Mouse (Mus musculus): ENCODE data around the gene Adgrf3. TPM values are rescaled to one million over a fixed set of nuclear protein-coding genes. Genes with fewer than 3 reads are reported as not detected.

Gene Adgrf3
- total RNA-seq, 2 experiments from 2014 or later: 0.08 TPM; not detected in 1

DNA sequence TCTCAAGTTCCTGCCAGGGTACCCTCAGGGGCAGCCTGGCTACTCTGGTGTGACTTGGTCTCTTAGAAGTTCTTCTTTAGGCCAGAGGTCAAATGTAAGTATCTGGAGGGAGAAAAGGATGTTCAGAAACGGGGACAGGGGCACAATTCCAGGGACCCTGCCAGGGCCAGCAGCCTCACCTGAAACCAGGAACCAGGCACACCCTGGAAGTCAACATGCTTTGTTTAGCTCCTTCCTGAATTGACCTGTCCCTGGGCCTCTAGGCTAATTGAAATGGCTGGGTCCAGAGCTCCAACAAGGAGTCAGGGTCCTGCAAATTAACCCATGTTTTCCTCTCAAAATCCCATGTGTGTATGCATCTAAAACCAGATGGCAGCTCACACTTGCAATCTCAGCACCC lies 1.1 kb downstream of the Adgrf3 start:
- DNase-seq: no peak

DNA sequence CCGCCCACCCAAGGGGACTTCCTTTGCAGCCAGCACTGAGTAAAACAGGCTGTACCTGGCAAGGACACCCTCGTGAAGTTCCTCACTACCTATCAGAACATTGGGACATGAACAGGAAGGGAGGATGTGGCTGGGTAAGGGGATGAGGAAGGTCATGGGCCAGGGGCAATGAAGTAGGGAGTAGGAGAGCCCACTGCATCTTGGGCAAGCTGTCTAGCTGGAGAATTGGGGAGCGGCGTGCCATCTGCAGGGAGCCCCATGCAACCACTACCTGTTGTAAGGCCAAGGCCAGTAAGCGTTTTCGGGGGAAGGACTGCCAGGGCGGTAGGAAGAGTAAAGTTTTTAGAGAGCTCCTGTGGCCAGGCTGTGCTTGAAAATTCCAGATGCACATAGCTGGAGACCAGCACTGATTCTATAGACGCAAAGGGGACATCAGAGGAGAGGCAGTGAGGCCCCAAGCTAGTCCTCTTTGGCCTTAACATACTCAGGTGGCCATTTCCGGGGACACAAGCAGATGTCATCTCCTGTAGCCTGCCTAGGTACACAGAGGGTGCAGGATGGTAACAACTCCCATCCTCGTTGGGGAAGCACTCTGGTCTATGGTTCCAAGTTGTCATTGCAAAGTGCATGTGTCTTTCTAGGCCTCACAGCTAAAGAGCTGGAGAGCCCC lies 2.2 kb downstream of the Adgrf3 start:
- intact Hi-C loops (cut with DNase I): no loop called here
- DNase-seq: no peak

More for the DNA sequence above, 1.1 kb downstream of the Adgrf3 start:
- intact Hi-C loops (cut with DNase I): no loop called here

DNA sequence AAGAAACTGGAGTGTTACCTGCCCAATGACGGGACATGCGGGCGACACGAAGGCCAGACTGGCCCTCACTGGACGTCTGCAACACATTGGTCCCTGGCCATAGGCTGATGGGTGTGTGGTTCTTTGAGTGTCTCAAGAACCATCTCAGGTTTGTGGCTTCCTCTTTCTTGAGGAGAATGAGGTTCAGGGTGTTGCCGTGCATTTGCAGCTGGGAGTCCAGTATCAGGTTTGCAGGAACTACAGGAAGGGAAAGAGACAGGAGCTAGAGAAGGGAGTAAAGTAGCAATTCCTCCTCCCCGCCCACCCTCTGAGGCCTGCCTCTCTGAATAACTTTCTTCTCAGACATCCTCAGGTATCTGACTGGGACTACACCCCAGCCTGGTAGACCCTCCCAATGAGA lies 3.3 kb downstream of the Adgrf3 start:
- intact Hi-C loops (cut with DNase I): no loop called here

DNA sequence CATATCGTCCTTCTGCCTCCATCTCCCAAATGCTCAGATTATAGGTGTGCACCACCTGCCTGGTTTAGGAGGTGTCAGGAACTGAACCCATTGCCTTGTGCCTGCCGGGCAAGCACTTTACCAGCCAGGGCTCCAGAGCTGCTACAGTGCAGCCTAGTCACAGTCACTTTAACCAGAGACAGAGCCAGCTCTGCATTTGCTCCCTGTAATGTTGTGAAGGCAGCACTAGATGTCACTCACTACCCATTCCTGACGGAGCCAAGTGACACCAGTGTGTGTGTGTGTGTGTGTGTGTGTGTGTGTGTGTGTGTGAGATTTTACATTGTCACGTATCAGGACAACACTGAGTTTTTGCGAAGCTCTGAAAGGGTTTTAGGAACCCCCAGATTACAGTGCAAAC lies 4.0 kb downstream of the Adgrf3 start:
- intact Hi-C loops (cut with DNase I): no loop called here
- peak in 1 of 2 experiments; percentile 15 for DNase-seq

More for the DNA sequence above, 3.3 kb downstream of the Adgrf3 start:
- DNase-seq: no peak

DNA sequence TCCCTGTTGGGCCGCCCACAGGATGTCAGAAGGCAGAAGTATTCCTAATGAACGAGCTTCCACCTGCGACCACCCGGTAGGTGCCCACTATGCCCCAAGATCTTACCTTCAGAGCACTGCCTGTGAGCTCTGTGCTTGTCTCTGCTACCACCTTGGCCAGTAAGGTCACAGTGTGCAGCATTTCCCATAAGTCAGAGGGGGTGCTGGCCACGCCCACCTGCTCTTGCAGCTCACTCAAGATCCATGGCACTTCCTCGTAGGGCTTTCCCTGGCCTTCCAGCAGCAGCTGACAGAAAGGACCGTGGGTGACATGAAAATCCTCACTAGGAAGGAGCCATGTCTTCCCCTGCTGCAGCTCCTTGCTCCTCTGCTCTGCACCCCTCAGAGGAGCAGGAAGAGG lies 7.3 kb downstream of the Adgrf3 start:
- intact Hi-C loops (cut with DNase I): no loop called here
- no peak for DNase-seq

DNA sequence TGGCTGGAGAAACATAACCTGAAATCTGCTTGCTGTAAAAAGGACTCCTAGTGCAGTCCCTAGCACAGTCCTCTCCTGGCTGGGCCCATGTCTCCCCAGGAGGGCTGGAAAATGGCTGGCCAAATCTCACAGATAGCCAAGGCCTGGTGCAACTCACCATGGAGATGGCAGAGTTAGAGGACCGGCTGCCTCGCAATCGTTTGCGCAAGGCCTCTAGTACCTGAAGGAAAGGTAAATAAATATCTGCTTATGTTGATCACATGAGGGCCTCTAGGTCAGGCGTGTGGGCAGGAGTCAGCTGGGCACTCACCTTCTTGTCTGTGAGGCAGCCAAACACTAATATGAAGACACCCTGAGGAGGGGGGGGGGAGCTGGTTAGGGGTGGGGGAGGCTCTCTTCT lies 10.2 kb downstream of the Adgrf3 start:
- intact Hi-C loops (cut with DNase I): no loop called here
- DNase-seq: no peak

DNA sequence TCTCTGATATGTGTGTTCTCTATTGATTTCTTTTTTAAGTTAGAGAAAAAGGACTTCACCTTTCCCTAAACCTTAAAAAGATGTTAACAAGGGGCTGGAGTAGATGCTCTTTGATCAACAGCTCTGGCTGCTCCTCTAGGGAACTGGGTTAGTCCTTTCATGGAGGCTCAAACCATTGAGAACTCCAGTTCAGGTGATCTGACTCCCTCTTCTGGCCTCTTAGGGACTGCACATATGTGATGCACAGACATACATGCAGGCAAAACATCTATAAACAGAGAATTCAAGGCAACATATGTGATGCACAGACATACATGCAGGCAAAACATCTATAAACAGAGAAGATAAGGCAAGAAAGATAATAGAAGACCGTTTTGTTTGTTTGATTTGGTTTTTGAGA lies 13.1 kb downstream of the Adgrf3 start:
- no peak for DNase-seq
- intact Hi-C loops (cut with DNase I): no loop called here

DNA sequence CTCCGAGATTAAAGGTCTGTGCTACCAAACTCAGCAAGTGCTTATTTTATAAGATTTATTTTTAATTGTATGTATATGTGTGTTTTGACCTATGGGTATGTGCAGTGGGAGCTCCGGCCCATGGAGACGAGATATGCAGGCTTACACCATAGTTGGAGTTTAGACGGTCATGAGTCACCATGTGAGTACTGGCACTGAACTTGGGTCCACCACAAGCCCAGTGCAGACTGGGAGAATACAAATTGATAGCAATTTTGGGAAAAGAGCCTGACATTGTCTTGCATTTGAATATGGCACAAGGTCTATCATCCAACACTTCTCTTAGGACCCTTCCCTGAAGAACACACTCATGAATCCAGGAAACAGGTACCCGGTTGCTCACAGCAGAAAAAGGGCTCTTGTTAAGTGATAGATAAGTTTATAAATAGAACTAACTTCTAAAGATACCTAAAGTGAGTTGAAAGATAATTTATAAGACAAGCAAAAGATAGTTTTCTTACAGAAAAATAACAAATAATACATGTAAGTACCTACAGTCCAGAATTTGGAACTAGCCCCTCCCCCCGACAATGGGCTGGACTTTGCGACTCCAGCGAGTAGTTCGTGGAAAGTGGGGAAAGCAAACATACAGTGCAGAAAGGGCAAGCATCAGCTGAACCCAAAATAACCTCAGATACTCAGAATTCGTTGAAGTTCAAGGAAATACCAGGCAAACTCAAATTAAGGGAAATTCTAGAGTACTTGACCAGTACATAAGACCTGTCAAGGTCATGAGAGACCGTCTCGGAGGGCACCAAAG lies 17.6 kb downstream of the Adgrf3 start:
- intact Hi-C loops (cut with DNase I): no loop called here
- no peak for DNase-seq

DNA sequence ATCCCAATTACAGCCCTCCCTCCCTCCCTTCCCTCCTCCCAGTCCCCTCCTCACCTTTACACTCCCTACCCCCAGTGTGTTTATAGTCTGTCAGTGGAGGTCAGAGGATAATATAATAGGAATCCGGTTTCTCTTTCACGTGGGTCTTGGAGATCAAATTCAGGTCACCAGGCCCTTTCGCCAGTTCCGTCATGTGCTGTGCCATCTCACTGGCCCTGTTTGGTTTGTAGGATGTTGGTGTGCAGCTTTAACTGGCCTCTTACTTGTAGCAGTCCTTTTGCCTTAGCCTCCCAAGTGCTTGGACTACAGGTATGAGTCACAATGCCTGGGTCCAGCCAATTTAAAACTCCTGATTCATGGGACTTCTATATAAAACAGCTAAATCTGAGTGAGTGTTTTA lies 29.7 kb downstream of the Adgrf3 start:
- no peak for DNase-seq
- intact Hi-C loops (cut with DNase I): loop anchor here (5.0 kb wide), 1 partner anchor 49 kb away; no protein-coding TSS in a partner anchor

DNA sequence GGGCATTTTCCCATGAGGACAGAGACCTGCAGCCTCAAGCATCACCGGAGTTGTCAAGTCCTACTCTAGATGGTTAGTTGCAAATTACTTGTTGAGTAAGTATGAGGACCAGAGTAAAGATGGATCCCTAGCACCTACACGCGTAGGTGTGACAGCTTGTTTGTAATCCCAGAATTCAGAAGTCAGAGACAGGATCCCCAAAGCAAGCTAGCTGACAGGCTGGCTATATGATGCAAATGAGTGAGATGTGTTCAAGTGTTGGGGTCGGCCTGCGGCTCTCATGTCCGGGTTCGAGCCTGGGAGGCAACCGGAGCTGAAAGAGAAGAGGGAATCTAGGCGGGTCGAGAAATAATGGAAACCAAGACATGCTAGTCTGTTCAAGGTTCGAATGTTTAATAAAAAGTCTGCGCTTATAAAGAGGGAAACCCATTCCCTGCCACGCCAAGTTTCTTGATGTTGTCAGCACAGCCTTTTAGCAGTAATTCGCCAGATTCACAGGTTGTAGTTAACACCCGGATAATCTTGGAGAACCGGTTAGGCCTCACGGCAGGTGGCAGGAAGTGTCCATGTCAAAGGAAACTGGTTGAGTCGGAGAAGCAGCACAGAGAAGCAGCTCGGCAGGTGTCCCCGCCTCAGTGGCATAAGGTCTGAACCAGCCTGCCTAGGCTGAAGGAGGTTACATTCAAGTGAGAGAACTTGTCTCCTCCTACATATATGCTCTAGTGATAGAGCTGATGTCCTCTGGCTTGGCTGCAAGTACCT lies 32.4 kb downstream of the Adgrf3 start:
- intact Hi-C loops (cut with DNase I): no loop called here
- DNase-seq: no peak

DNA sequence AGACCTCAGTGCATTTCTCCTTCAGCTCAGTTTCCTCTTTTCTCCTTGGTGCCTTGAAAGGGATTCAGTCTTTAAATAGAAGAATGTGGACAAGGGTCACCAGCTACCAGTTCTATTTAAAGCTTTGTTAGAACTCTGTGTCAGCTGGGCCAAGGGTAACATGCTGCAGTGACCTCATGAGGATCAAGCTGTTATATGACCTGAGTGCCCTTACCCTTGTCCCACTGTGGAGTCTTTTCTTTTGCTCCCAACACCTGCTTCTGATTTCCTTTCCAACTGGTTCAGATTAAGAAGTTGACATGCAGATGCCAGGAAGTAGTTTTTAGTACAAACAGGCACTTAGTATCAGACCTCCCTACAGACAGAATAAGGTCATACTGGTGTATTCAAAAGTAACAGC lies 33.4 kb downstream of the Adgrf3 start:
- intact Hi-C loops (cut with DNase I): no loop called here

DNA sequence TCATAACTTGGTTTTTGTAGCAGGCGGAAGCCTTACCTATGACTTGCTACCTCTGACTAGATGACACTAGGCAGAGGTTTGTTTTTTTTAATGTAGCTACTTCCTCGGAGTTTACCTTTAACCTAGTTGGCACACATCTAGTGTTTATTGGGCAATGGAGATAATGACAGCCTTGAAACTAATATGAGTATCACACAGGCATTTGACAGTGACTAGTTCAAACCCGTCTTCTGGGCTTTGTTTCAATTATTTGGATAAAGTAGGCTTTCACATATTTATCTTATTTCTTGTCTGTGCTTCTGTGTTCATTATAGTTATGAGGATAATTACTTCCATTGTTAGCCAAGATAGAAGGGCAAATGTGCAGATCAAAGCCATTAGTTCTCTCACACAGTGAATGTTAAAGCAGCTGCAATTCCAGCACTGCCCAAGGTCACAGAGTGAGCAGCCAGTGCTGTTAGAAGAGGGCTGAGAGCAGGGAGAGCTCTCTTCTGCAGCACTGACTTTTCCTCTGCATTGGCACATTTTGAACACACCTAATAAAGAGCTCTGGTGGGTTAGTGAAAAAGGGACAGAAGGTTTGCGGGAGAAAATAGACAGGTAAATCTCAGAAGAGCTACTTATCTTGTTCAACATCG lies 35.1 kb downstream of the Adgrf3 start:
- no peak for DNase-seq
- intact Hi-C loops (cut with DNase I): no loop called here

More for the DNA sequence above, 33.4 kb downstream of the Adgrf3 start:
- DNase-seq: no peak

DNA sequence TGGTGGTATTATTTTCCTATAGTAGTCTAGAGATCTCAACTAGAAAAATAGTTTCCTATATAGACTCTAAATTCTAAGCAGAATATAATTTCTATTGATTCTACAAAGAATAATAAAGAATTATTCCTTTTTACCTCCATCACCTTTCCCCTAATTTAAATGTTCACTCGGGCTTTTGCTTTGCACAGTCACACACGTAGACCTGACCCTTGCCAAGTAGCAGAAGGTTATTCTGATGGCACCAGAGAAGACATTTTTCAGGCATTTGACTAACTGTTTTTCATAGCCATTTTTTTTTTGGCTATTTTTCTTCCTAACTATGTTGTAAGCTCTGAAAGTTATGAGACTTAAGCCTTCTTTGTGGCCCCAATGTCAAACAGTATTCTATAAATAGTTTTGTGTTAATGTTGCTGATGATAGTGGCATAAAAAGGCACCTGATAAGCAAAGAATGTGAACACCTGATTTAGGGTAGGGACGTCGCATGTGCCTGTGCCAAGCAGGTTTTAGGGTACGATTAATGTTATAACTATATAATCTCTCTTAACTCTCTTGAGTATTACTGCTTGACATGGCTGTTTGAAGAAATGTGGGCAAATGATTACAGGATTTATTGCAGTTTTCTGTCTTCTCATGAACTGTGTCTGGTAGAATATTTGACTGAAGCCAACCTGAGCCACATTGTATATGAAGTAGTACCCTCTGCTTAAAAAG lies 40.1 kb downstream of the Adgrf3 start:
- DNase-seq: no peak
- intact Hi-C loops (cut with DNase I): no loop called here

DNA sequence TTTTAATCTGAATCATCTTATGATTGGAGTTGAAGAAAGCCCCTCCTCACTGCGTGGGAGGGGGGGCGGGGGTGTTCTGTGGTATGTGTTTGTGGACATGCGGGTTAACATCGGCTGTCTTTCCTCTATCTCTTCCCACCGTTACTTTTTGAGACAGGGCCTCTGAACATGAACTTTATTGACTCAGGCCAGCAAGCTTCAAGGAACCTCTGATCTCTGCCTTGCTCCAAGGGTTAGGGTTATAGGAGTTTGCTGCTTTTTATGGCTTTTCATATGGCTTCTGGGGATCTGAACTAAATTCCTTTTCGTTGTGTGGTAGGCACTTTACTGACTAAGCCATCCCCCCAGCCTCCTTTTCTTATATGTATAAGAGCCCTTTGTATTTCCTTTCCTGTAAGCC lies 43.2 kb downstream of the Adgrf3 start:
- no peak for DNase-seq
- intact Hi-C loops (cut with DNase I): no loop called here

DNA sequence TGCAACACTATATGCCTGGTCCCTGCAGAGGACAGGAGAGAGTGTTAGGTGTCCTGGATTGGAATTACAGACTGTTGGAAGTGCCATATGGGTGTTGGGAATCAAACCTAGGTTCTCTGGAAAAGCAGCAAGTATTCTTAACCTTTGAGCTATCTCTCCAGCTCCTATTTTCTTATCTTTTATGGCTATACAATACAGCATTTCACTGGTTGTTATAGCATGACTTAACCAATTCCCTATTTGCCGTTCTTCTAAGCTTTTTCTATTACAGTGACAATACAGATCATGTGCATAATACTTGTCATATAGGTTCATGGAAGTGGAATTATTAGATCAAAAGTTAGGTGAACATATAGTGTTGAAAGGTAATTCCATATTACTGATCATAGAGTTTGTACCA lies 43.7 kb downstream of the Adgrf3 start:
- intact Hi-C loops (cut with DNase I): no loop called here
- DNase-seq: no peak

DNA sequence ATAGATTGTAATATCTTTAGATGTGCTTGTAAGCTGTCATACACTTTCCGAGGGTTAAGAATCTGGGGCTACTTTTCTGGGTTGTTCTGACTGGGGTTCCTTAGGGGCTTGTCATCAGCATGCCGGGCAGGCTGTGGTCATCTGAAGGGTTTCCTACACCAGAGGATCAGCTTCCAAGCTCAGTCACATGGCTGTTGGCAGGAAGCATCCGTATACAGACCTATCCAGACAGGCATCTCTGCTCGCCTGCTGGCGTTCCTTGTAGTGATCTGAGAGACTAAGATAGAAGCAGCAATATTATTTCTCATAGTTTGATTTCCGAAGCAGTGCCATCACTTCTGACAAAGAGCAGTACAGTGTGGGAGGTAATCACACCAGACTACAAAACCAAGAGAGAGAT lies 45.9 kb downstream of the Adgrf3 start:
- DNase-seq: peak; percentile 29 to 47
- intact Hi-C loops (cut with DNase I): no loop called here

DNA sequence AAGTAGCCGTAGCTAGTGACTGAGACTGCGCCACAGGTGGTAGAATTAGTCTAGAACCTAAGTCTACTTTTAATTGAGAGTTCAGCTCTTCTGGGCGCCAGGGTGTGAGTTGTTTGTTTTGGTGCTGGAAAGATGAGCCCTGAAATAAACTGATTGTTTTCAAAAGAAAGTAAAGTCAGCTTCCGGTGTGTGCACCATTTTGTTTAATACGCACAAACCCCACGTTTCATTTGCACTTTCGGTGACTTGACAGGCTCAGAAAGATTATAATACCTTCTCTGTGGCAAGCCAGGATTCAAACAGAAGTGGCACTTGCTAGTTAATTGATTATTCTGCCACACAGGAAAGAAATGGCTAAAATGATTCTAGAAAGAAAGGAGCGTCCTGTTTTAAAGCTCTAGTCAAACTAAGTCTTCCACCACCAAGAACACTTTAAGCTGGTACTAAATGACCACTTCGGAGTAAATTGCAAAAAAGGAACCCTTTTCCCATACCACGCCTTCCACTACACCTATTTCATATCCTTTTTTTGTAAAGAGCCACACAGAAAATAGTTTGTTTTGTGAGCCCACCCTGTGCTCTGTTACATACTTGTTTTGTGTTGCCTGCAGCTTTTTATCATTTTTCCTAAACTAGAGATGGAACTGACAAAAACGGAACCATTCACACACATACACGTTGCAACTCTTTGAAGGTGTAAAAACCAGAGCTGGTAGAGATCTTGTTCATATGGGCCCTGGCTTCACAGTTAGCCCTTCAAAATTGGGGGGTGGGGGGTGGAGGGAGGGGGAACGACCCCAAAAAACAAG lies 49.5 kb downstream of the Adgrf3 start:
- intact Hi-C loops (cut with DNase I): no loop called here
- DNase-seq: no peak

DNA sequence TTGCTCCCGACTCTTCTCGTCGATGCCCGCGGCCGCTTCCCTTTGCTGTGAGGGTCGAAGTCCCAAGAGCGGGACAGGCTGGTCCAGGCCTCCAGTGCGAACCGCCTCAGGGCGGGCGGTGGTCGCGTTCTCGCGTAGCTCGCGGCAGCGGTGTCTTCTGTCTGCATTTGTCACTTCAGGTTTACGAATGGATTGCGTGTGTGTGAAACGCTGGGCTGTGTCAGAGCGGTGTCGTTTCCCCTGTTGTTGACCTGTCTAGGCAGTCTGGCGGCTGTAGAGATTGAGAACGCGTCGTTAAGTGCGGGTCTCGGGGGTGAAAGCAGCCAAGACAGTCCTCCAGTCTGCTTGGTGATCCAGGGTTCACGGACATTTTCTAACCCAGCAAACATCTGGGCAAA lies 50.1 kb downstream of the Adgrf3 start:
- intact Hi-C loops (cut with DNase I): no loop called here
- DNase-seq: no peak
